Mouse (Mus musculus): ENCODE measurements around the gene Fam47e. TPM values are rescaled to one million over a fixed set of nuclear protein-coding genes. Genes with fewer than 3 reads are reported as not detected.

Fam47e gene
- total and polyA plus RNA-seq, 3 experiments = not detected

- no peak overlapping the region for H3K27ac ChIP-seq (ENCODE audit: control insufficient read depth, low read depth, low read length)
- H3K9ac ChIP-seq (ENCODE audit: control insufficient read depth, low read depth, low read length, poor library complexity, severe bottlenecking) = no peak overlapping the region
- H3K4me3 ChIP-seq (ENCODE audit: control insufficient read depth in 1 of 2, insufficient read depth in 1 of 2, low read depth in 2 of 2, low read length in 2 of 2) = no peak overlapping the region
- no peaks in the 10 kb centered on the region for H3K27me3 ChIP-seq (ENCODE audit: control insufficient read depth in 1 of 2, insufficient read depth in 2 of 2, low read length in 2 of 2)
- H3K4me1 ChIP-seq (ENCODE audit: control insufficient read depth in 1 of 2, insufficient read depth in 2 of 2, low read length in 2 of 2) = no peaks in the 10 kb centered on the region
- DNase-seq (ENCODE audit: low read depth, low spot score) = no peak
- no peak for TF ChIP-seq CHD2 (IDR thresholded peaks at IDR 0.05; ENCODE audit: low read length)
- TF ChIP-seq CTCF (IDR thresholded peaks at IDR 0.05 in 2 of 3, conservative IDR thresholded peaks at IDR 0.05 in 1 of 3; ENCODE audit: control insufficient read depth in 1 of 3, insufficient read depth in 1 of 3, low read depth in 2 of 3, low read length in 3 of 3, poor library complexity in 1 of 3, severe bottlenecking in 1 of 3) = no peak
- H3K79me2 ChIP-seq (ENCODE audit: control insufficient read depth, insufficient read depth, low read length, poor library complexity) = no peaks in the 10 kb centered on the region
- no peaks in the 10 kb centered on the region for H3K36me3 ChIP-seq (ENCODE audit: control insufficient read depth in 1 of 2, insufficient read depth in 2 of 2, low read length in 2 of 2)
- H3K9me3 ChIP-seq (replicated peaks; ENCODE audit: insufficient read depth, low read length) = no peaks in the 10 kb centered on the region
These were observed 57.9 kb downstream of the Fam47e start for GRCm38 (mm10) chr5:92612756-92613155.

- Histone ChIP-seq H3K4me1 (ENCODE audit: control insufficient read depth in 1 of 2, insufficient read depth in 2 of 2, low read length in 2 of 2) (no peaks in the 10 kb centered on the region), H3K36me3 (ENCODE audit: control insufficient read depth in 1 of 2, insufficient read depth in 2 of 2, low read length in 2 of 2) (no peaks in the 10 kb centered on the region), H3K79me2 (ENCODE audit: control insufficient read depth, insufficient read depth, low read length, poor library complexity) (no peaks in the 10 kb centered on the region), H3K4me3 (ENCODE audit: control insufficient read depth in 1 of 2, insufficient read depth in 1 of 2, low read depth in 2 of 2, low read length in 2 of 2) (no peak overlapping the region), H3K9me3 (replicated peaks; ENCODE audit: insufficient read depth, low read length) (no peaks in the 10 kb centered on the region), H3K9ac (ENCODE audit: control insufficient read depth, low read depth, low read length, poor library complexity, severe bottlenecking) (no peak overlapping the region), H3K27me3 (ENCODE audit: control insufficient read depth in 1 of 2, insufficient read depth in 2 of 2, low read length in 2 of 2) (no peaks in the 10 kb centered on the region), H3K27ac (ENCODE audit: control insufficient read depth, low read depth, low read length) (no peak overlapping the region)
- no peak for DNase-seq (ENCODE audit: low read depth, low spot score)
- TF ChIP-seq NRF1 (IDR thresholded peaks at IDR 0.05; ENCODE audit: insufficient read depth, low read depth, low read length, poor library complexity, severe bottlenecking) = no peak
- no peak for TF ChIP-seq SMC3 (IDR thresholded peaks at IDR 0.05; ENCODE audit: low read depth, low read length)
- TF ChIP-seq CTCF (IDR thresholded peaks at IDR 0.05 in 2 of 3, conservative IDR thresholded peaks at IDR 0.05 in 1 of 3; ENCODE audit: control insufficient read depth in 1 of 3, insufficient read depth in 1 of 3, low read depth in 2 of 3, low read length in 3 of 3, poor library complexity in 1 of 3, severe bottlenecking in 1 of 3) = no peak
- no peak for TF ChIP-seq MAZ (IDR thresholded peaks at IDR 0.05; ENCODE audit: low read depth, low read length)
- TF ChIP-seq POLR2AphosphoS5 (IDR thresholded peaks at IDR 0.05; ENCODE audit: borderline replicate concordance, low read depth, low read length) = no peak
- TF ChIP-seq ZNF384 (IDR thresholded peaks at IDR 0.05; ENCODE audit: low read depth, low read length) = no peak
- no peak for TF ChIP-seq MAX (IDR thresholded peaks at IDR 0.05; ENCODE audit: low read length)
- TF ChIP-seq MYB (IDR thresholded peaks at IDR 0.05; ENCODE audit: low read depth, low read length) = no peak
- TF ChIP-seq POLR2A (IDR thresholded peaks at IDR 0.05; ENCODE audit: control insufficient read depth in 1 of 2, insufficient read depth in 1 of 2, low read depth in 1 of 2, low read length in 2 of 2, poor library complexity in 1 of 2) = no peak
- no peak for TF ChIP-seq RCOR1 (IDR thresholded peaks at IDR 0.05; ENCODE audit: low read depth, low read length)
- TF ChIP-seq NELFE (IDR thresholded peaks at IDR 0.05; ENCODE audit: low read depth, low read length) = no peak
- no peak for TF ChIP-seq ZMIZ1 (IDR thresholded peaks at IDR 0.05; ENCODE audit: low read depth, low read length)
- TF ChIP-seq JUND (IDR thresholded peaks at IDR 0.05; ENCODE audit: low read depth, low read length) = no peak
- no peak for TF ChIP-seq GATA1 (IDR thresholded peaks at IDR 0.05; ENCODE audit: low read depth, low read length)
- TF ChIP-seq BHLHE40 (IDR thresholded peaks at IDR 0.05; ENCODE audit: borderline replicate concordance, low read depth, low read length) = no peak
- TF ChIP-seq ELF1 (IDR thresholded peaks at IDR 0.05; ENCODE audit: low read depth, low read length) = no peak
- no peak for TF ChIP-seq CHD1 (IDR thresholded peaks at IDR 0.05; ENCODE audit: low read depth, low read length)
- TF ChIP-seq MAFK (IDR thresholded peaks at IDR 0.05; ENCODE audit: borderline replicate concordance, low read depth, low read length) = no peak
- no peak for TF ChIP-seq SIN3A (IDR thresholded peaks at IDR 0.05; ENCODE audit: low read length)
These were observed 67.0 kb downstream of the Fam47e start for GRCm38 (mm10) chr5:92621883-92622282.

Data from MEL (cell line).